Mouse (Mus musculus) limb, embryonic 14.5 days (tissue): ENCODE results near the gene Cog7. TPM values are rescaled to one million over a fixed set of nuclear protein-coding genes. Genes with fewer than 3 reads are reported as not detected.

Experiments
- ATAC-seq: fragments of 200-750 bp; cut with Nextera tagmentation; 2 replicates; pipeline ENCODE4 v1.8.0; 2017; ENCODE audit warnings: low read depth, moderate number of reproducible peaks, moderate TSS enrichment; ENCODE audit not compliant: low FRiP score
- DNase-seq: peaks from one replicate; pipeline ENCODE4 v3.0.0-alpha.2; 2015; ENCODE audit warnings: low spot score
- H3K27ac ChIP-seq: fragments of 300-500 bp; sonication (generic); replicated peaks from 2 replicates; pipeline ENCODE4 v1.5.1; 2014; ENCODE audit warnings: low read depth, mild to moderate bottlenecking, low read length, moderate library complexity, mixed read lengths
- H3K27me3 ChIP-seq: fragments of 300-500 bp; sonication (generic); 2 replicates; pipeline ENCODE4 v1.6.1; 2014; ENCODE audit warnings: low read length, mixed read lengths; ENCODE audit not compliant: control insufficient read depth, insufficient read depth
- H3K36me3 ChIP-seq: fragments of 300-500 bp; sonication (generic); 2 replicates; pipeline ENCODE4 v1.6.1; 2014; ENCODE audit warnings: mild to moderate bottlenecking, low read length, moderate library complexity, mixed read lengths; ENCODE audit not compliant: control insufficient read depth, insufficient read depth
- H3K4me1 ChIP-seq: fragments of 300-500 bp; sonication (generic); 2 replicates; pipeline ENCODE4 v1.6.1; 2014; ENCODE audit warnings: antibody characterized with exemption, low read length, mixed read lengths; ENCODE audit not compliant: control insufficient read depth, insufficient read depth
- H3K4me2 ChIP-seq: fragments of 300-500 bp; sonication (generic); replicated peaks from 2 replicates; pipeline ENCODE4 v1.6.1; 2014; ENCODE audit warnings: low read depth, mild to moderate bottlenecking, low read length, moderate library complexity; ENCODE audit not compliant: severe bottlenecking
- H3K4me3 ChIP-seq: fragments of 300-500 bp; sonication (generic); replicated peaks from 2 replicates; pipeline ENCODE4 v1.5.1; 2014; ENCODE audit warnings: low read length
- H3K9ac ChIP-seq: fragments of 300-500 bp; sonication (generic); 2 replicates; pipeline ENCODE4 v1.6.1; 2014; ENCODE audit warnings: mild to moderate bottlenecking, low read depth, low read length, moderate library complexity; ENCODE audit not compliant: severe bottlenecking
- H3K9me3 ChIP-seq: fragments of 300-500 bp; sonication (generic); 2 replicates; pipeline ENCODE4 v1.6.1; 2016; ENCODE audit warnings: low read length; ENCODE audit not compliant: control insufficient read depth
- POLR2A ChIP-seq: fragments of 200-500 bp; IDR thresholded peaks from 2 replicates; pipeline ENCODE4 v1.8.0; 2012; ENCODE audit warnings: inconsistent platforms, mild to moderate bottlenecking, moderate library complexity, borderline replicate concordance; ENCODE audit not compliant: insufficient read depth, insufficient read length; ENCODE audit errors: extremely low read depth
- WGBS: fragments of 180-500 bp; shearing (Covaris S2); extraction: QIAGEN DNeasy Blood & Tissue Kit; methylation state at CpG from one replicate; pipeline ENCODE4 v1.1.7; 2014; 5-methylcytosine and 5-hydroxymethylcytosine counted together
- polyA plus RNA-seq, 2 experiments: library from polyadenylated mRNA; depleted of rRNA in 1 of 2; stranded (reverse) in 1 of 2; unstranded in 1 of 2; fragments of >200 nt; fragmentation: Nextera tagmentation in 1 of 2; extraction: Ambion mirVana in 1 of 2; gene quantifications; 2 replicates each; pipeline versions ENCODE4 v1.2.1 to v1.2.3; 2012 to 2014

Cog7 gene
- polyA plus RNA-seq, 2 experiments = 15.2 to 18.9 TPM

DNA sequence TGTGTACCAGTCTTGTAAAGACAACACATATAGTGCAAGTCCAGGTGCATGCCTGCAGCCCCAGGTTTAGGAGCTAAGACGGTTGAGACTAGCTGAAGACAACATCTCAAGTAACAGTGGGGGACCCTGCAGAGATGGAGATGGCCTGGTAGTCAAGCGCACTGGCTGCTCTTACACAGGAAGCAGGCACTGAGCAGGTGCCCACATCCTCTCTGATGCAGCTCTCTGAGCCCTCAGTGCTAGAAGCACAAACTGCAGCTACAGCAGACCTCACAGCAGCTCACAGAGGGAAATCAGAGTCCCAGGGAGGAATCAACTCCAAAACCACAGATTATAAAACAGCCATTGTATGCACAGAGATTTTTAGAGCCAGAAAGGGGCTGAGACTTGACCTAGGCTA, 47.2 kb downstream of the Cog7 start:
- ATAC-seq (no peak), DNase-seq (no peak)
- H3K27ac ChIP-seq = no peak overlapping the region
- peaks cover 40% of the 10 kb centered on the region for H3K36me3 ChIP-seq
- H3K4me1 ChIP-seq = no peaks in the 10 kb centered on the region
- H3K9ac ChIP-seq = no peak overlapping the region
- no peaks in the 10 kb centered on the region for H3K27me3 ChIP-seq
- no peak overlapping the region for H3K4me2 ChIP-seq
- H3K9me3 ChIP-seq = no peaks in the 10 kb centered on the region
- H3K4me3 ChIP-seq = no peak overlapping the region
- WGBS = 87% methylated on average over 2 of the region's 2 CpGs
- TF ChIP-seq POLR2A = no peak

DNA sequence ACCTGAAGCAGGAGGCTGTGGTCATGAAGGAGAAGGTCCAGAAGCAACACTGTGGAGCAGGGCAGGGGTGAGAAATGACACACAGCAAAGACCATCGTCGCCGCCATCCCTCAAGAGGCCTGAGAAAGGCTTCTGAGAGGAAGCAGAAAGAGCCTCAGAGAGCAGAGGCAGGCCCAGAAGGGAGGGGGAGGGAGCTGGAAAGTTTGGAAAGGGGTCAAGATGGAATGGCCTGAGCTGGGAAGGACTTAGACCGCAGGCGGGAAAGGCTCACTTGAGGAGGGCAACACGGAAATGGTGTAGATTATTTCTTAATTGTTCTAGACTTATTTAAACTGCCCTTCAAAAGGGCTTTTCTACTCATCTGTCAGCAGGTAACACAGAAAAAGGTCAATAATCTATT, 47.8 kb downstream of the Cog7 start:
- H3K27me3 ChIP-seq = no peaks in the 10 kb centered on the region
- 86% methylated on average over 6 of the region's 6 CpGs for WGBS
- TF ChIP-seq POLR2A = no peak
- no peaks in the 10 kb centered on the region for H3K4me1 ChIP-seq
- H3K27ac ChIP-seq = no peak overlapping the region
- H3K9me3 ChIP-seq = no peaks in the 10 kb centered on the region
- no peak for DNase-seq
- no peak overlapping the region for H3K4me3 ChIP-seq
- peaks cover 47% of the 10 kb centered on the region for H3K36me3 ChIP-seq
- no peak for ATAC-seq
- no peak overlapping the region for H3K4me2 ChIP-seq
- H3K9ac ChIP-seq = no peak overlapping the region

DNA sequence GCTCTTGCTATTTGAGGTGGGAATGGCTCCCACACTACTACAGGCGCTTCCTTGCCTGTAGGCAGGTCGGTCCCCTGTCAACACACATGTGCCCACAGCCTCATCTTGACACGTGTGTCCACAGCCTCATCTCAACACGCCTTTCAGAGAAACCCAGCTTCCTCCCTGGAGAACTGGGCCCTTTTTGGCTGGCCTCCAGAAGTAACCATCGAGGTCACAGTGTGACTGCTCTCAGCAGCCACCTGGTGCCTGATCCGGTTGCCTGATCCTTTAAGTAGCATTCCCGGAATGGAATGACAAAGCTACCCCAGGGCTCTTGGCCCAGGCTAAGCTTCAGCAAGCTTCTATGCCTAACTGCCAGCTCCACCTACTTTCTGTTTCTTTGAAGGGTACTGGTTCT, 50.3 kb downstream of the Cog7 start:
- Histone ChIP-seq H3K4me1 (no peaks in the 10 kb centered on the region), H3K27me3 (no peaks in the 10 kb centered on the region), H3K4me3 (no peak overlapping the region), H3K36me3 (peaks cover 50% of the 10 kb centered on the region), H3K4me2 (no peak overlapping the region), H3K27ac (no peak overlapping the region), H3K9me3 (no peaks in the 10 kb centered on the region), H3K9ac (no peak overlapping the region)
- WGBS = 45% methylated on average over 7 of the region's 7 CpGs
- DNase-seq = no peak
- TF ChIP-seq POLR2A = no peak
- ATAC-seq = no peak

DNA sequence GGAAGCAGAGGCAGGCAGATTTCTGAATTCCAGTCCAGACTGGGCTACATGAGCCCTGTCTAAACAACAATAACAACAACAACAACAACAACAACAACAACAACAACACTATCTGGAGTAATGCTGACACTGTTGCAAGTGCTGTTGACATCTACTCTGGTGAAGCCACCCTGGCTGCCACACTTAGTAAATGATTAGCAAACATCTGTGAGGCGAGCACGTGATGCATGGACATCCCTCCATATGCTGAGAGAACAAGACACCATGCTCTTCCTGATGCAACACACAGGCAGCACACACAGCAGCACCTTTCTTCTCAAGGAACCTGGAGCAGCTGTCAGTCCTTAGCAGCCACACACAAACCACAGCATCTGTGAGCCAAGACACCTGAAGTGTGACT, 53.6 kb downstream of the Cog7 start:
- Histone ChIP-seq H3K9ac (no peak overlapping the region), H3K27ac (no peak overlapping the region), H3K27me3 (no peaks in the 10 kb centered on the region), H3K9me3 (no peaks in the 10 kb centered on the region), H3K4me1 (no peaks in the 10 kb centered on the region), H3K36me3 (peaks cover 57% of the 10 kb centered on the region), H3K4me2 (no peak overlapping the region), H3K4me3 (no peak overlapping the region)
- no peak for TF ChIP-seq POLR2A
- ATAC-seq = no peak
- no peak for DNase-seq
- 91% methylated on average over 2 of the region's 2 CpGs for WGBS

DNA sequence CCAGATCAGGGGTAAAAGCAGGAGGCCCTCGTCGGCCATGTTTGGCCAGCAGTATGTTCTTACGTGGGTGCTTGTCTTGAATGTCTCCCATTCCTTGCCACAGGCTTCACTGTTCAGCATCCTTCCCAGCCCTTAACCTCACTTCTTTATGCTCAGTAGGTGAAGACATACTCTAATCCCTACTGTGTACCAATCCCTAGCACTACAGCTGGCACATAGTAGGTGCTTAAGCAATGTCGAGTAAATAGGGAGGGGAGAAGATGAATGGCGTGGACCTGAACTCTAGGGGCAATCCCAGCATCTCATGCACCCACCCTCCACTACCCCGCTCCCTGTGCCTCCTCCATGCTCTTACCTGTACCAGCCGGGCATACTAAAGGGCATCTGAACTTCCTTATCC, 57.1 kb downstream of the Cog7 start:
- ATAC-seq = no peak
- WGBS = 96% methylated on average over 7 of the region's 7 CpGs
- Histone ChIP-seq H3K9me3 (no peaks in the 10 kb centered on the region), H3K27ac (no peak overlapping the region), H3K4me3 (no peak overlapping the region), H3K27me3 (no peaks in the 10 kb centered on the region), H3K36me3 (peaks cover 40% of the 10 kb centered on the region), H3K4me1 (no peaks in the 10 kb centered on the region), H3K4me2 (no peak overlapping the region), H3K9ac (no peak overlapping the region)
- no peak for TF ChIP-seq POLR2A
- DNase-seq = no peak

DNA sequence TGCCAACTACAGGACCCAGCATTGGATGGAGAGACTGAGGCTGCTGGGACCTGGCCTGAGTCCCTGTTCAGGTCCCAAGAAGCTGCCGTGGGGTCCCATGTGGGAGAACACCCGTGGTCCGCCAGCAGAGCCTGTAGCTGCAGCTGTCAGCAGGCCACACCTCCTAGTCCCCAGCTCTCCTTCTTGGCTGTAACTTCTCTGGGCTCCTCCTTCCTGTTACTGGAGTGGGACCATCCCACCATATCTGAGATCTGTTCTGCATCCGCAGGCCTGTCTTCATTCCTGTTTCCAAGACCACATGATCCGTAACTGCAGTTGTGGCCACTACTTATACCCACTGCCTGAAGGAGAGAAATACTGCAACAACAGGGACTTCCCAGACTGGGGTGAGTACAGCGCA, 67.6 kb downstream of the Cog7 start:
- H3K9me3 ChIP-seq = no peaks in the 10 kb centered on the region
- no peaks in the 10 kb centered on the region for H3K4me1 ChIP-seq
- no peaks in the 10 kb centered on the region for H3K27me3 ChIP-seq
- no peak overlapping the region for H3K4me2 ChIP-seq
- DNase-seq (no peak), ATAC-seq (no peak)
- 60% methylated on average over 6 of the region's 6 CpGs for WGBS
- no peaks in the 10 kb centered on the region for H3K36me3 ChIP-seq
- TF ChIP-seq POLR2A = no peak
- no peak overlapping the region for H3K4me3 ChIP-seq
- H3K27ac ChIP-seq = no peak overlapping the region
- no peak overlapping the region for H3K9ac ChIP-seq
